Mouse (Mus musculus) spleen, adult 2 months (tissue): ENCODE measurements around the gene Igfbp7.
"Not testable (repeated sequence)": the region's sequence is repeated elsewhere in the genome, so short reads cannot be mapped to it uniquely, and the experiment has no call there.

ENCODE experiments used
- CTCF ChIP-seq: fragments of 200-500 bp; IDR thresholded peaks from 2 replicates; pipeline ENCODE4 v1.5.1; 2011; ENCODE audit warnings: mild to moderate bottlenecking, inconsistent platforms; ENCODE audit not compliant: insufficient read depth, insufficient read length, insufficient replicate concordance; ENCODE audit errors: extremely low read depth
- POLR2A ChIP-seq: fragments of 200-500 bp; IDR thresholded peaks from 2 replicates; pipeline ENCODE4 v1.6.1; 2011; ENCODE audit warnings: low read depth, low read length, inconsistent platforms

DNA sequence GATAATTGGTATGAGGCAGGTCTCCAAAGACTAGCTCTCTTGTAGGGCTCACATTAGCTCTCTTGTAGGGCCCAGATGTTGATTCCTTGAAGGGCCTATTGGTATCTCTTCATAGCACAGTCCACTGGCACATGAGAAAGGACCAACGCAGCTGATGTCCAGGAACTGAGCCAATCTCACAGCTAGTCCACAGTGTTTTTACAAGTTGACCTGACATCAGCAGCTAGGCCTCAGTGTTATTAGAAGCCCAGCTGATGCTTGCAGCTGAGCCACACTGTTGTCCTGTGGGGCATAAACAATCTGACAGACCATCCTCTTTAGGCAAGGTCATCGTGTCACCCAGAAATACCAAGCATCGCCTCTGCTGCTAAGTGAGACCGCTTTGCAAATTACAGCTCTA lies 11.7 kb upstream of the Igfbp7 start:
- not testable (repeated sequence) for TF ChIP-seq POLR2A, CTCF
